Mouse (Mus musculus) liver, postnatal 0 days (tissue): ENCODE measurements at regions not wholly inside any gene's neighbourhood (a gene's known extent, or its start where the extent isn't known, plus 50 kb on each side); places are given as distances from the start of the nearest gene placed in this dataset.

Experiments
- CTCF ChIP-seq: sonication (generic); IDR thresholded peaks from 2 replicates; pipeline ENCODE4 v1.5.1; 2016; ENCODE audit warnings: antibody characterized with exemption, low read depth
- EP300 ChIP-seq: IDR thresholded peaks from 2 replicates; pipeline ENCODE4 v1.6.1; 2016; ENCODE audit warnings: antibody characterized with exemption, low read depth, mild to moderate bottlenecking

DNA sequence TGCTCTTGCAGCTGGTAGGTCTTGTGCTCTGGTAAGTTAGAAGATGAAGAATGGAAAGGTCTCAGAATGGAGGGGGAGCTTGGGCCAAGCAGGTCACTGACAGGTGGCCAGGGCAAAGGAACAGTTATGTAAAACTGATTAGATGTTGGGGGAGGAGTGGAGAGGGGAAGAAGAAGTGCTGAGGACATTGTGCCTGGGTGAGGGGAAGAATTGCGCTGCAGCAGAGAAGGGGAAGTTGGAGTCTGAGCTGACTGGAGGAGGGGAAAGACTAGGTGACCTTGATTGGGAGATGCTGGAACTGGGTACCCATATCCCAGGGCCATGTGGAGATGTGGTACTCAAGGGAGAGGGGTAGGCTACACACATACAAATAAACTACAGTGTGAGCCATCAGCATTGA, 193.5 kb downstream of the Pten start:
- TF ChIP-seq CTCF, result no peak
- TF ChIP-seq EP300, result no peak
